Mouse (Mus musculus) fat pad, adult 2 months (tissue): ENCODE results near the gene Bicc1.

Experiments used
- DNase-seq: peaks from one replicate; pipeline ENCODE4 v3.0.0-alpha.2; 2011; ENCODE audit warnings: low read depth, low spot score; ENCODE audit errors: extremely low read depth

The Bicc1 gene

GRCm38 (mm10) chr10:70895891-70896290, 263.6 kb downstream of the Bicc1 start:
- no peak for DNase-seq

GRCm38 (mm10) chr10:70878046-70878445, 281.5 kb downstream of the Bicc1 start:
- no peak for DNase-seq

- DNase-seq, result no peak
These were observed 281.9 kb downstream of the Bicc1 start for GRCm38 (mm10) chr10:70877631-70878030.

GRCm38 (mm10) chr10:70876522-70876921, 283.0 kb downstream of the Bicc1 start:
- no peak for DNase-seq

GRCm38 (mm10) chr10:70876119-70876518, 283.4 kb downstream of the Bicc1 start:
- no peak for DNase-seq

- no peak for DNase-seq
These were observed 284.4 kb downstream of the Bicc1 start for GRCm38 (mm10) chr10:70874994-70875538.
